Mouse (Mus musculus): ENCODE measurements around the gene Thy1.
A peak's percentile ranks its signal among the peaks of the same experiment; 100 is the strongest.

The Thy1 gene

DNA sequence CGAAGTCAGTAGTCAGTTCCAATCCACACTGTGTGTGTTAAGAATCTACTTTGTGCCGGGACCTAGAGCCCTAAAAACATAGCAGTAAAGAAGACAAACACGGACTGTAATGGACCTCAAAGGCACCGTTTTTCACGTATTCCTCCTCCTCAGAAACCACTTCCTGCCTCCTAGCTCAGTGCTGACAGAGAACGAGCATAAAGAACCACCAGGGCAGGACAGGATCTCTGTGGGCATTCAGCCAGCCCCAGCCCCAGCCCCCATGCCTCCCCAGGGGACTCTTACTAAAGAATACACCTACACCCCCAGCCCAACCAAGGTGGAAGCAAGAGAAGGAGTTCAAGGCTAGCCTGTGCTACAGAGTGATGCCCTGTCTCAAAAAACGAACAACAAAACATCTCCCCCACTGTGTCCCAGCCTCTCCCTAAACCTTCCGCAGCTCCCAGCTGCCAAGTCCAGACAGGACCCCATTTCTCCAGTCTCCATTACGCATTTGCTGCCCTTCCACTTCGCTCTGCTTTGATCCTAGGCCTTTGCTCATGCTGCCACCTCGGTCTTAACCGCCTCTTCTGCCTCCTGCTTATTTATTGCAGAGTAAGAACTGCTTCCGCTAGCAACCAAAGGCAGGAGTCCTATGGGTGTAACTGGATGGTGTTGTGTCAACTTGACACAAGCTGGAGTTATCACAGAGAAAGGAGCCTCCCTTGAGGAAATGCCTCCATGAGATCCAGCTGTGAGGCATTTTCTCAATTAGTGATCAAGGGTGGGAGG, 9.0 kb upstream of the Thy1 start:
- no peak for DNase-seq (ENCODE audit: low spot score)

DNA sequence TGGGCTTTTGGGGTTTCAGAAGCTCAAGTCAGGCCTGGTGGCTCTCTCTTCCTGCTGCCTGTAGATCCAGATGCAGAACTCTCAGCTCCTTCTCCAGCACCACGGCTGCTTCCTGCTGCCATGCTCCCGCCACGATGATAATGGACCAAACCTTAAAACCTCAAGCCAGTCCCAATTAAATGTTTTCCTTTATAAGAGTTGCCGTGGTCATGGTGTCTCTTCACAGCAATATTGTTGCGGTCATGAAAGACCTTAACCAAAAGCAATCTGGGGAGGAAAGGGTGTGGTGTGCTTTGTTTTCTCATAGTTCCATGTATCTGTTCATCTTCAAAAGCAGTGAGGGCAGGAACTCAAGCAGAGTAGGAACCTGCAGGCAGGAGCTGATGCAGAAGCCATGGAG, 6.1 kb upstream of the Thy1 start:
- no peak for DNase-seq (ENCODE audit: low spot score)

GRCm38 (mm10) chr9:44041511-44042395, 1.4 kb upstream of the Thy1 start:
- DNase-seq (ENCODE audit: low spot score): no peak

DNA sequence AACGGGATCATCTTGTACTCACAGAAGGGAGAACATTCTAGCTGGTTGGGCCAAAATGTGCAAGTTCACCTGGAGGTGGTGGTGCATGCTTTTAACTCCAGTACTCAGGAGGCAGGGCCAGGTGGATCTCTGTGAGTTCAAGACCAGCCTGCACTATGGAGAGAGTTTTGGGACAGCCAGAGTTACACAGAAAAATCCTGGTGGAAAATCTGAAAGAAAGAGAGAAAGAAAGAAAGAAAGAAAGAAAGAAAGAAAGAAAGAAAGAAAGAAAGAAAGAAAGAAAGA, 846 bp upstream of the Thy1 start:
- no peak for DNase-seq (ENCODE audit: low spot score)

GRCm38 (mm10) chr9:44043708-44044425, 683 bp downstream of the Thy1 start:
- DNase-seq (ENCODE audit: low spot score): no peak

- DNase-seq (ENCODE audit: low spot score): no peak
Measured at GRCm38 (mm10) chr9:44044426-44045157, 1.4 kb downstream of the Thy1 start.

DNA sequence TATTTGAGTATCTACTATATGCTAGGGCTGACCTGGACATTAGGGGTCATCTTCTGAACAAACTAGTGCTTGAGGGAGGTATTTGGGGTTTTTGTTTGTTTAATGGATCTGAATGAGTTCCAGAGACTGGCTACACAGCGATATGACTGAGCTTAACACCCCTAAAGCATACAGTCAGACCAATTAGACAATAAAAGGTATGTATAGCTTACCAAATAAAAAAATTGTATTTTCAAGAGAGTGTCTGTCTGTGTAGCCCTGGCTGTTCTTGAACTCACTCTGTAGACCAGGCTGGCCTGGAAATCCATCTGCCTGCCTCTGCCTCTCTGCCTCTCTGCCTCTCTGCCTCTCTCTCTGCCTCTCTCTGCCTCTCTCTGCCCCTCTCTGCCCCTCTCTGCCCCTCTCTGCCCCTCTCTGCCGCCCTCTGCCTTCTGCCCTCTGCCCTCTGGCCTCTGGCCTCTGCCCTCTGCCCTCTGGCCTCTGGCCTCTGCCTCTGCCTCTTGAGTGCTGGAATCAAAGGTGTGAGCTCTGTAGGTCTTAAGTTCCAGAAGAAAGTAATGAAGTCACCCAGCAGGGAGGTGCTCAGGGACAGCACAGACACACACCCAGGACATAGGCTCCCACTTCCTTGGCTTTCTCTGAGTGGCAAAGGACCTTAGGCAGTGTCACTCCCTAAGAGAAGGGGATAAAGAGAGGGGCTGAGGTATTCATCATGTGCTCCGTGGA, 2.1 kb downstream of the Thy1 start:
- DNase-seq (ENCODE audit: low spot score): no peak

DNA sequence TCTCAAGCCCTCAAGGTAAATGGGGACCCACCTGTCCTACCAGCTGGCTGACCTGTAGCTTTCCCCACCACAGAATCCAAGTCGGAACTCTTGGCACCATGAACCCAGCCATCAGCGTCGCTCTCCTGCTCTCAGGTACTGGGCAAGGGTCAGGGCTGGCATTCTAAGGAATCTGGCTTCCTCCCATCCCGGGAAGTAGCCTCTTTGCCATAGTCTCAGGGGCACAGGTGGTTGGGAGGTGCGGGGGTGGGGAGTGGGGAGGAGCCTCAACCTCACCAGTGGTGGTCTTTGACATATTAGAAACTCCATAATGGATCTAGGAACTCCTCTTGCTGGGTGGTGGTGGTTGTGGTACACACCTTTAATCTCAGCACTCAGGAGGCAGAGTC, 2.7 kb downstream of the Thy1 start:
- DNase-seq (ENCODE audit: low spot score): no peak

- DNase-seq (ENCODE audit: low spot score): no peak
Measured at GRCm38 (mm10) chr9:44046426-44046825, 3.2 kb downstream of the Thy1 start.

DNA sequence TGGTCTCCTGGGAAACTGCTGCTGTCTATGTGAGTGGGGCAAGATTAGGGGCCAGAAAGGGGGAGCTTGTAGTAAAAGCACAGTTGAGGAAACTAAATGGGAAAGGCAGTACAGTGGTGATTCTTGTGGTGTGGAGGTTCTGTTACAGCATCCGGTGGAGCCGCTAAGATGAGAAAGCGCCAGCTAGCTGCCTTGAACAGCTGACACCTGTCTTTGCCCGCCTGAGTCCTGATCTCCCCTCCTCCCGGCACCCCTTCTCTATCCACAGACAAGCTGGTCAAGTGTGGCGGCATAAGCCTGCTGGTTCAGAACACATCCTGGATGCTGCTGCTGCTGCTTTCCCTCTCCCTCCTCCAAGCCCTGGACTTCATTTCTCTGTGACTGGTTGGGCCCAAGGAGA, 3.9 kb downstream of the Thy1 start:
- no peak for DNase-seq (ENCODE audit: low spot score)

GRCm38 (mm10) chr9:44047571-44048490, 4.6 kb downstream of the Thy1 start:
- DNase-seq (ENCODE audit: low spot score): no peak

DNA sequence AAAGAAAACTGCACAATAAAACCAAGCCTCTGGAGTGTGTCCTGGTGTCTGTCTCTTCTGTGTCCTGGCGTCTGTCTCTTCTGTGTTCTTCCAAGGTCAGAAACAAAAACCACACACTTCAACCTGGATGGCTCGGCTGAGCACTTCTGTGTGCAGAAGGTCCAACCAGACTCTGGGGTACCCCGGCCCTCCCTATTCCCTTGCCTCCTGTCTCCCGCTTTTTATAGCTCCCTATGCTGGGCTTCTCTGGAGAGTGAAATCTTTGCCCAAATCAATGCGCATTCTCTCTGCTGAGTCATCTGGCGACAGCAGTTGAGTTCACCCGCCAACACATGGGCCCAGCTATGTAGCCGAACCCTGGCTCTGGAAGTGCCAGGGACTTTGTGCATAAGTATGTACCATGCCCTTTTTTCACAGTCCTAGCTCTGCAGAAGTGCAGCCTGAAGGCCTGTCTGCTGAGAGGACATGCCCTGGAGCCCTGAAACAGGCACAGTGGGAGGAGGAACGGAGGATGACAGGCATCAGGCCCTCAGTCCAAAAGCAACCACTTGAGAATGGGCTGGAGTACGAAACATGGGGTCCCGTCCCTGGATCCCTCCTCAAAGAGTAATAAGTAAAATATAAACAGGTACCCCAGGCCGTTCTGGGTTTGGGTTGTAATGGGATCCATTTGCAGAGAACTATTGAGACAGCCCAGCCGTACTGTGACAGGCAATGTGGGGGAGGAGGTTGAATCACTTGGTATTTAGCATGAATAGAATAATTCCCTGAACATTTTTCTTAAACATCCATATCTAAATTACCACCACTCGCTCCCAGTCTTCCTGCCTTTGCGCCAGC, 5.6 kb downstream of the Thy1 start:
- DNase-seq (ENCODE audit: low spot score): no peak

DNA sequence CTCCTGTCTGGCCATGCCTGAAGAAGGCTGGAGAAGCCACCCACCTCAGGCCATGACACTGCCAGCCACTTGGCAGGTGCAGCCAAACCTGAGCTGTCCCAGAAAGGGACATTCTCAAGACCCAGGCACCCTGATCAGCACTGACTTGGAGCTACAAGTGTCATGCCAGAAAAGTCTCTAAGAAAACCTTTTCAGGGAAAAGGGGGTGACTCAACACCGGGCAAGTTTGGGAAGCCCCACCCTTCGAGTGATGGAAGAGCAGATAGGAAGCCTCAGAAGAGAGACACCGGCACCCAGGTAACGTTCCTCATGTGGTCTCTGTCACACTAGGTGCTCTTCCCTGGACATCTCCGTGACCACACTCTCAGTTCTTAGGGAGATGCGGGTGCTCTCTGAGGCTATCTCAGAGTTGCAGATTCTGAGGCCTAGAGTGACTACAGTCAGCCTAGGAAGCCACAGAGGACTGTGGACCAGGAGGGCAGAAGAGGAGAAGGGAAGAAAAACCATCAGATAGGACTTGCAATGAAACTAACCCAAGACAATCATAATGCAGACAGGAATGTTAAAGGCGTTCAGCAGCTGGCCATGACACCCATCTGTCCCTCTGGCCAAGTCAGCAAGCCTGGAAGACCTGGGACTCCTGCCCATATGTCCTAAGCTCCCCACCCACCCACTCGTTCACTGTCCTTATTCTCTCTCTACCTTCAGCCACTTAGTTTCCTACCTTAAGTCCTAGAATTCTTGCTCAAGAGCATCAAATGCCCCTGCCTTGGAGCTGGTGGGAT, 6.4 kb downstream of the Thy1 start:
- no peak for DNase-seq (ENCODE audit: low spot score)

GRCm38 (mm10) chr9:44052855-44053254, 9.7 kb downstream of the Thy1 start:
- DNase-seq (ENCODE audit: low spot score): no peak

DNA sequence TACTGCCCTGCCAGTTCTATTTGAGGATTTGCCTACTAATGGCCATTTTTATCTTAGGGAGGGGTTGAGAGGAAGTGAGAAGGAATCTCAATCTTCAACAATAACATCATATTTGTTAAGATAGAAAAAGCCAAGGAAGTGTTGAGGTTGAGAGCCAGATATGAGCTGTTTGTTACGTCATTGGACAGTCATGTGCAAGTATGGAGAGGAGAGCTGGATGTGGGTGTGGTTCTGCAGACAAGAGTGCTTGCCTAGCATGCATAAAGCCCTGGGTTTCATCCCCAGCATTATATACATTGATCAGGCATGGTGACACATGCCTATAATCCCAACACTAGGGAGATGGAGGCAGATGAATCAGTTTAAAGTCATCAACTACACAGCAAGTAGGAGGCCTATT, 10.8 kb downstream of the Thy1 start:
- DNase-seq (ENCODE audit: low spot score): no peak

DNA sequence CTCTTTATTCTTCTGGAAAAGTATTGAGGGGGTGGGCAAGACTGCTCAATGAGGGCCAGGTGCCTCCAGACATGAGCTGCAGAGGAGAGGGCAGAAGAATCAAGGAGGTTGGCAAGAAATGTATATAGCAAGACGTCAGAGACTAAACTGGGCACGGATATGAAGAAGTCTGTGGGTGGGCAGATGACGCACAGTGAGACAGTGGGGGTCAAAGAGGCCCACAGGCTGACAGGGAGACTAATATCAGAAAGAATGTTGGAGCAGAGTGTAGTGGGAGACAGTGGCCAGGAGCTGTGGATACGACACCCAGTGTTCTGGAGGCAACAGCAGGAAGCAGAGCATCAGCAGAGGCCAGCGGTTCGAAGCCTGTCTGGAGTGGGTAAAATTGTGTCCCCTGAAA, 15.4 kb downstream of the Thy1 start:
- no peak for DNase-seq (ENCODE audit: low spot score)

GRCm38 (mm10) chr9:44065177-44065576, 22.0 kb downstream of the Thy1 start:
- no peak for DNase-seq (ENCODE audit: low spot score)

- peak; percentile 100 for DNase-seq (ENCODE audit: low spot score)
Measured at GRCm38 (mm10) chr9:44066785-44067225, 23.6 kb downstream of the Thy1 start, which contains the start of gene Usp2. TSS of gene Usp2 (plus strand) at chr9:44067021.

Measured in ovary, postnatal 36 days (tissue).